Mouse (Mus musculus) forebrain, postnatal 0 days (tissue): Measurements from ENCODE around the gene Ugt1a8. TPM values are rescaled to one million over a fixed set of nuclear protein-coding genes. Genes with fewer than 3 reads are reported as not detected.
"Not testable (repeated sequence)": the region's sequence is repeated elsewhere in the genome, so short reads cannot be mapped to it uniquely, and the experiment has no call there.

Experiments used
- ATAC-seq: fragments of 200-750 bp; cut with Nextera tagmentation; 2 replicates; pipeline ENCODE4 v1.8.0; 2017; ENCODE audit warnings: mild to moderate bottlenecking, moderate library complexity
- DNase-seq: peaks from one replicate; pipeline ENCODE4 v3.0.0-alpha.2; 2015
- H3K27ac ChIP-seq: fragments of 300-500 bp; sonication (generic); 2 replicates; pipeline ENCODE4 v1.5.1; 2014; ENCODE audit warnings: low read depth, mild to moderate bottlenecking, antibody characterized with exemption, low read length, moderate library complexity, mixed read lengths
- H3K27me3 ChIP-seq: fragments of 300-500 bp; sonication (generic); 2 replicates; pipeline ENCODE4 v1.6.1; 2014; ENCODE audit warnings: mild to moderate bottlenecking, low read length, mixed read lengths; ENCODE audit not compliant: insufficient read depth
- H3K36me3 ChIP-seq: fragments of 300-500 bp; sonication (generic); 2 replicates; pipeline ENCODE4 v1.6.1; 2014; ENCODE audit warnings: mild to moderate bottlenecking, moderate library complexity; ENCODE audit not compliant: insufficient read depth
- H3K4me1 ChIP-seq: fragments of 300-500 bp; sonication (generic); 2 replicates; pipeline ENCODE4 v1.6.1; 2014; ENCODE audit warnings: antibody characterized with exemption; ENCODE audit not compliant: insufficient read depth
- H3K4me2 ChIP-seq: fragments of 300-500 bp; sonication (generic); 2 replicates; pipeline ENCODE4 v1.6.1; 2014; ENCODE audit warnings: low read depth, mild to moderate bottlenecking, moderate library complexity
- H3K4me3 ChIP-seq: fragments of 300-500 bp; sonication (generic); 2 replicates; pipeline ENCODE4 v1.5.1; 2014; ENCODE audit warnings: low read depth, low read length, mixed read lengths
- H3K9ac ChIP-seq: fragments of 300-500 bp; sonication (generic); 2 replicates; pipeline ENCODE4 v1.6.1; 2014; ENCODE audit warnings: mild to moderate bottlenecking
- H3K9me3 ChIP-seq: fragments of 300-500 bp; sonication (generic); 2 replicates; pipeline ENCODE4 v1.6.1; 2016; ENCODE audit warnings: low read length
- CTCF ChIP-seq: sonication (generic); IDR thresholded peaks from 2 replicates; pipeline ENCODE4 v1.5.1; 2016; ENCODE audit warnings: antibody characterized with exemption, control low read depth, low read depth
- WGBS: fragments of 180-500 bp; shearing (Covaris S2); extraction: QIAGEN DNeasy Blood & Tissue Kit; methylation state at CpG from one replicate; pipeline ENCODE4 v1.1.7; 2014; 5-methylcytosine and 5-hydroxymethylcytosine counted together
- polyA plus RNA-seq: library from polyadenylated mRNA; unstranded; fragments of >200 nt; fragmentation: Nextera tagmentation; extraction: Ambion mirVana; gene quantifications from 2 replicates; pipeline ENCODE4 v1.2.1, GENCODE M21; 2015
- total RNA-seq: library from RNA; depleted of rRNA; stranded (reverse); fragments of >200 nt; gene quantifications from 2 replicates; pipeline ENCODE4 v1.2.3, GENCODE M21; 2014

Ugt1a8 gene
- total and polyA plus RNA-seq, 2 experiments from 2014 or later = not detected

DNA sequence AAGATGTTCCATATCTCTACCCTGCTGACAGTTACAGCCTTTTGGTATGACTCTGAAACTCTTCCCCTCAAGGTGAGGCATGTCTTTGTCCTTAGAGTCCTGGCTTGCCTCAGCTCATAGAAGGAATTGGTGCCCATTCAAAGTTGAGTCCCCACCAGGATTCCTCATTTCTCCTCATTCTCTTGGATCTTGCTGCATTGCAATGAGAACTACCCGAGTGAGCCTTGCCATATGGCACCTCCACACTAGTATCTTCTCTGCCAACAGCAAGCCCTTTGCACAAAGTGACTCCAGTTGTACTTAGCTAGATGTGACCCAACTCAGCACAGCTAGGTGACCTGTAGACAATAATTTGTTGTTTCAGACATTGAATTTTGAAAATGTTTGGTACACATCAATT is 136.0 kb downstream of the Ugt1a8 start:
- no peak overlapping the region for H3K9ac ChIP-seq
- no peaks in the 10 kb centered on the region for H3K27me3 ChIP-seq
- no peak for TF ChIP-seq CTCF
- H3K9me3 ChIP-seq = peaks cover 37% of the 10 kb centered on the region
- no peak overlapping the region for H3K4me3 ChIP-seq
- DNase-seq (no peak), ATAC-seq (no peak)
- 46% methylated on average over 1 of the region's 1 CpGs for WGBS
- H3K36me3 ChIP-seq = no peaks in the 10 kb centered on the region
- H3K27ac ChIP-seq = no peak overlapping the region
- no peaks in the 10 kb centered on the region for H3K4me1 ChIP-seq
- no peak overlapping the region for H3K4me2 ChIP-seq

DNA sequence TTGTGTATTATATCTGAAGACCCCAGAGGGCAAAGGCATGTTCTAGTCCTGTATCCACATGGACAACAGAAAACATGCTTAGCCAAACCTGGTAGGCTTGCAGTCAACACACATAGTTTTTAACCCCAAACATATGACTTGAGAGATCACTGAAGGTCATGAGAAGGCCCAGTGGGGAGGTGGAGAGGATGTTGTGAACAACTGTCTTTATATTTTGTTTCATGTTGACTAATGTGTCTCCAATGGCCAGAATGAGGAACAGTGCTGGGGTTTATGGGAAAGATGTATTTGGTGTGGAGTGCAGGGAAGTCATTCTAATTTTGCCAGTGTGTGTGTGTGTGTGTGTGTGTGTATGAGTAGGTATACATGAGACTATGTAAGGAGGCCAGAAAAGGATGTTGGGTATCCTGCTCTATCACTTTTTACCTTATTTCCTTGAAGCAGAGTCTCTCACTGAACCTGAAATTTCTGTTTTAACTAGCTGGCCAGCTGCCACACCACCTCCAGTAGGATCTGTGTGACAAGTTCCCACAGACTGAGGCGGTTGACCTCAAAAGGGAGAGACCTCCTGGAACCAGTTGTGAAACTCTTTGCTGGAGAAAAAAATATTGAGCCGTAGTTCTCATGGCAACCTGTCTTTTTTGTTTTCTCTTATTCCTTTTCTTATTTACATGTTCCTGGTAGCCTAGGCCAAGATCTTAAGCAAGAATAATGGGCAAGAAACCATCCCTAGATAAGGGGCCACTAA is 136.6 kb downstream of the Ugt1a8 start:
- no peak overlapping the region for H3K27ac ChIP-seq

DNA sequence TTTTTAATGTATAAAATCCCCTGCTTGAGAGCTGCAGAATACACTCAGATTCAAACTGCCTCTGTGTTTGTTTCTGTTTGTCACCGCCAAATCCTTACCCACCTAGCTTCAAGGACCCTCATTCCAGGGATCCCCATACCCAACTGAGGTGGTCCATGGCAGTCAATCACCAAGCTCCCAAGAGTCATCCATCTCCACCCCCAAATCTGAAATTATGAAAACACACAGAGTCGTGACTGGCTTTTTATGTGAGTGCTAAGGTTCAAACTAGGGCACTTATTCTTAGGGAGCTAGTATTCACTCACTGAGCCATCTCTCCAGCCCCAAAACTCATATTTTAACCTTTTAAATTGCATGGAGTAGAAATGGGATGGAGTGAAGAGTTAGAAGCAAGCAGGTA is 137.7 kb downstream of the Ugt1a8 start:
- not testable (repeated sequence) for H3K9ac ChIP-seq, DNase-seq, H3K4me3 ChIP-seq, H3K36me3 ChIP-seq, ATAC-seq, H3K4me2 ChIP-seq, H3K4me1 ChIP-seq, H3K27ac ChIP-seq, H3K27me3 ChIP-seq
- WGBS = 45% methylated on average over 2 of the region's 2 CpGs
- H3K9me3 ChIP-seq = peaks cover 54% of the 10 kb centered on the region

More for the DNA sequence above, 136.6 kb downstream of the Ugt1a8 start:
- Histone ChIP-seq H3K4me1 (no peaks in the 10 kb centered on the region), H3K9ac (no peak overlapping the region), H3K36me3 (no peaks in the 10 kb centered on the region), H3K9me3 (peaks cover 43% of the 10 kb centered on the region), H3K27me3 (no peaks in the 10 kb centered on the region), H3K4me3 (no peak overlapping the region), H3K4me2 (no peak overlapping the region)
- no peak for TF ChIP-seq CTCF
- no peak for DNase-seq
- 69% methylated on average over 2 of the region's 2 CpGs for WGBS
- ATAC-seq = no peak

DNA sequence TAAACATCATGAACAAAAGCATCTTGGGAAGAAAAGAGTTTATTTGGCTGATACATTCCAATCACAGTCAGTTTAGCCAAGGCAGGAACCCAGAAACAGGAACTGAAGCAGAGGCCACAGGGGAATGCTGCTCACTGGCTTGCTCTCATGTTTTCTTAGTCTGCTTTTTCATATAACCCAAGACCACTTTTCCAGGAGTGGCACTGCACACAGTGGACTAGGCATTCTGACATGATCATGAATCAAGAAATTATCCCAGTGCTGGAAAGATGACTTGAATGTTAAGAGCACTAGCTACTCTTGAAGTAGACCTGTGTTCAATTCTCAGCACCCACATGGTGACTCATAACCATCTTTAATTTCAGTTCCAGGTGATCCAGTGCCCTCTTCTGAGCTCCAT is 138.1 kb downstream of the Ugt1a8 start:
- Histone ChIP-seq H3K9me3 (peaks cover 59% of the 10 kb centered on the region), H3K4me2 (no peak overlapping the region), H3K27me3 (no peaks in the 10 kb centered on the region), H3K36me3 (no peaks in the 10 kb centered on the region), H3K4me3 (no peak overlapping the region), H3K9ac (no peak overlapping the region), H3K4me1 (no peaks in the 10 kb centered on the region), H3K27ac (no peak overlapping the region)
- ATAC-seq (no peak), DNase-seq (no peak)
- no peak for TF ChIP-seq CTCF

DNA sequence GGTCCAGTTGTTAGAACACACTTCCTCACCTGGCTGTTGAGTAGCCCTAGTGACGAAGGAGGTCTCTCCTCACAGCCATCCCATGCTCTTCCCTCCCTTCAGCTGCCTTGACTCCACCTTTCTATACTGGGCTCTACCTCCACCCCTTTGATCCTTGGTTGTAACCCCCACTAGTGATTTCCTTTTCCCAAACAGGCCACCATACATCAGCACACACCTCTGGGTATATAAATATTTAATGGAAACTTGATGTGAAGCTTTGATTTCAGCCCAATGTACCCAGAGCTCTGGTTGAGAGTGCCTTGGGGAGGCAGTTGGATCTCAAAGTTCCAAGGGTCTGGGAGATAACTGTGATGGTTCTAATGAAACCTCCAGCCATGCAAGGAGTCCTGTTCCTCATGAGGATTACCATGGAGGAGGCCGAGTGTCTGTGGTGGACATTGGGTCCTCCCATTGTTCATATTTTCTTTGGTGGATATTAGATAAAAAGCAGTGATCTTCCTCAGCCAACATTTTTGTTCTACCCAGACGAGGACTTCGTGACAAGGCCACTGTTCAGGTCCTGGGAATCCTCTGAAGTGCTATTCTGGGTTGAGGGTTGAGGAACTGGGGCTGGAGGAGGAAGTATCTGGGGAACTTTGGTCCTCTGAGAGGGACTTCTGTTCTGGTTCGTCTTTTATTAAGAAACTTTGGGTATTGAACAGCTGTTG is 139.2 kb downstream of the Ugt1a8 start, which contains the start of gene Mroh2a:
Mroh2a (plus strand) TSS at position 317 of the 710 bp plus-strand sequence.
- 54% methylated on average over 5 of the region's 5 CpGs for WGBS
- Histone ChIP-seq H3K27me3 (no peaks in the 10 kb centered on the region), H3K4me3 (no peak within 1 kb of the TSS), H3K4me2 (no peak within 1 kb of the TSS), H3K36me3 (no peaks in the 10 kb centered on the region), H3K4me1 (no peaks in the 10 kb centered on the region), H3K27ac (no peak within 1 kb of the TSS), H3K9ac (no peak within 1 kb of the TSS), H3K9me3 (peaks cover 69% of the 10 kb centered on the region)
- no peak for ATAC-seq
- no peak for TF ChIP-seq CTCF
- no peak for DNase-seq

DNA sequence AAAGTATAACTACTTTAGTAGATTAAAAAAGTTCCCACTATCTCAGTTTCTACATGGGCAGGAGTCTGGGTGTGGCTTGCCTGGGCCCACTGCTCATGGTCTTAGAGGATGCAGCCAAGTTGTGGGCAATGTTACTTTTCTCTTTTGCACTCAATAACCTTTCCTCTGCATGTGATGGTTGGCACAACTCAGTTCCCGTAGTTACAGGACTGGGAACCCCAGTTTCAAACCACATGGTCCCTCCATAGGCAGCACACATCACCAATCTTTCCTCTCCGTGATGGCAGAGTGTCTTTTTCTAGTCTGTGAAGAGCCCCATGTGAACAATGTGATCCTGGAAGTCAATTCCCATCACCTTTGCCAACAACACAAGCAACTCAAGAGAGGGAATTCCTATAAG is 139.9 kb downstream of the Ugt1a8 start:
- DNase-seq (no peak), ATAC-seq (no peak)
- no peaks in the 10 kb centered on the region for H3K4me1 ChIP-seq
- no peak overlapping the region for H3K27ac ChIP-seq
- no peak for TF ChIP-seq CTCF
- no peaks in the 10 kb centered on the region for H3K27me3 ChIP-seq
- H3K4me3 ChIP-seq = no peak overlapping the region
- H3K9ac ChIP-seq = no peak overlapping the region
- no peak overlapping the region for H3K4me2 ChIP-seq
- H3K36me3 ChIP-seq = no peaks in the 10 kb centered on the region
- 60% methylated on average over 2 of the region's 2 CpGs for WGBS
- H3K9me3 ChIP-seq = peaks cover 72% of the 10 kb centered on the region

DNA sequence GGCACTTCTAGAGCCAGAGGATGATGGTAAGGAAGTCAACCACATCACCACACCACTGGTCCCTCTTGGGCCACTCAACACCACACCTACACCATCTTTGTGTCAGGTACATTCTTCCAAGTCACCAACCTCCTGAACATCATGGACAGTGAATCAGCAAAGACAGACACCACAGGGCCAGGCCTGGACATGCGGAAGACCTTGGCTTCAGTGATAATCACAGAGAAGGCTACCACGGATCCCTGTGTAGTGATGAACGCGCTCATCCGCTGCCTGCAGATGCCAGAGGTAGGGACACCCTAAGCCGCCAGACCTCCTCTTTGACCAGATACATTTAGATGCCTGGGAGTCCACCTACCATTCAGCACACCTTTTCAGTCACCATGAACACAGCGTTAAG is 140.5 kb downstream of the Ugt1a8 start:
- H3K4me3 ChIP-seq = no peak overlapping the region
- no peaks in the 10 kb centered on the region for H3K4me1 ChIP-seq
- H3K9ac ChIP-seq = no peak overlapping the region
- TF ChIP-seq CTCF = no peak
- no peaks in the 10 kb centered on the region for H3K36me3 ChIP-seq
- H3K27me3 ChIP-seq = no peaks in the 10 kb centered on the region
- WGBS = 72% methylated on average over 7 of the region's 7 CpGs
- no peak overlapping the region for H3K4me2 ChIP-seq
- H3K9me3 ChIP-seq = peaks cover 79% of the 10 kb centered on the region
- no peak overlapping the region for H3K27ac ChIP-seq
- no peak for ATAC-seq
- DNase-seq = no peak
